In the genomic region with DNA sequence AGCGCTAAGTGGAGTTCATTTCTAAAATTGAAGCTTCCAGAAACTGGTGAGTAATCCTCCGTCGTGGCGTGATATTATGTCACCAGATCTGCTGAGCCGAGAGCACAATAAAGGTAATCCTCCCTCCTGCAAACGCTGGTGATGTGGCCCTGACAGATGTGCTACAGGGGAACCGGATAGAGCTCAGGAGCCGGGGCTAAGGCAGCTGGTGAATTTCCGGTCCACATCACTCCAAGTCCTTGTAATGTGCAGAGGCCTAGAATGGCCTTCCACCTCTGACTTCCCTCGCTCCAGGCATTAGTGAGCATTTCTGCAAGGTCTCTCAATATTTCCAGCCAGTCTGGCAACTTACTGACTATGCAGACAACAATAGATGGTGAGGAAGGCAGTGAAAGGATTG, we compare ENCODE assay signal across 24 mouse cellular contexts.
DNase-seq lines count a peak whose midpoint lies in the region; ATAC-seq lines count a peak whose summit lies in the region.
"Had no signal": no experiment of that assay in that cellular context is flagged by ENCODE, and none has a peak within 500 bp of the region (broad histone marks: within the 10 kb centered on the region; RNA-seq: fewer than 3 reads in every experiment).

No protein-coding gene starts in this region.

- intact Hi-C loops in left cerebral cortex, postnatal 4 days (cut with DNase I) = no loop called here

- no peak overlapping the region for H3K9ac ChIP-seq in limb, embryonic 12.5 days (replicated peaks)
- H3K9ac ChIP-seq: embryonic facial prominence, embryonic 13.5 days; embryonic facial prominence, embryonic 15.5 days; forebrain, embryonic 12.5 days had no signal

- DNase-seq in brain, adult 2 months (ENCODE audit: low read depth, low spot score) = peak; percentile 37
- DNase-seq in embryonic facial prominence, embryonic 10.5 days (ENCODE audit: low spot score) = peak; percentile 37
- no peak for DNase-seq in limb, embryonic 10.5 days (ENCODE audit: low spot score)
- DNase-seq in adipocyte (ENCODE audit: low spot score) = no peak
- DNase-seq in left cerebral cortex, postnatal 4 days = no peak
- DNase-seq: adrenal gland, adult 8-10 months; adrenal gland, postnatal 14 days; adrenal gland, postnatal 36 days; cerebellum, adult 11 months; cerebellum, adult 18-20 months; cerebellum, adult 8-10 months; cerebellum, adult 9-11 months; cerebellum, postnatal 14 days; cerebellum, postnatal 36 days; embryo, embryonic 11 days had no signal

- H3K27me3 ChIP-seq in embryonic facial prominence, embryonic 10.5 days (replicated peaks; ENCODE audit: low read depth, poor library complexity, severe bottlenecking) = no peaks in the 10 kb centered on the region
- no peaks in the 10 kb centered on the region for H3K27me3 ChIP-seq in limb, embryonic 10.5 days (ENCODE audit: low read depth, poor library complexity, severe bottlenecking)
- H3K27me3 ChIP-seq in limb, embryonic 12.5 days = no peaks in the 10 kb centered on the region; the same call in 1 of the 2 replicates
- H3K27me3 ChIP-seq: forebrain, embryonic 12.5 days had no signal

- no peaks in the 10 kb centered on the region for H3K9me3 ChIP-seq in embryonic facial prominence, embryonic 10.5 days
- no peaks in the 10 kb centered on the region for H3K9me3 ChIP-seq in limb, embryonic 10.5 days (replicated peaks)
- H3K9me3 ChIP-seq in limb, embryonic 12.5 days = 0 out of 2 replicates have a peak, but pooled peaks cover 3% of the 10 kb centered on the region
- H3K9me3 ChIP-seq: embryonic facial prominence, embryonic 13.5 days; embryonic facial prominence, embryonic 15.5 days; forebrain, embryonic 10.5 days; forebrain, embryonic 12.5 days had no signal

- H3K36me3 ChIP-seq in embryonic facial prominence, embryonic 10.5 days (replicated peaks) = no peaks in the 10 kb centered on the region
- H3K36me3 ChIP-seq in limb, embryonic 10.5 days = no peaks in the 10 kb centered on the region
- H3K36me3 ChIP-seq in limb, embryonic 12.5 days = no peaks in the 10 kb centered on the region
- H3K36me3 ChIP-seq: embryonic facial prominence, embryonic 13.5 days; embryonic facial prominence, embryonic 15.5 days; forebrain, embryonic 10.5 days; forebrain, embryonic 12.5 days had no signal

- peak; percentile 56; the same call in 1 of the 2 replicates for ATAC-seq in limb, embryonic 12.5 days (ENCODE audit: insufficient number of reproducible peaks, insufficient read depth, low FRiP score, low TSS enrichment, low read depth)
- ATAC-seq in granulocyte monocyte progenitor cell, adult 5-6 weeks (replicated peaks; ENCODE audit: poor library complexity, severe bottlenecking) = no peak
- ATAC-seq: forebrain, embryonic 14.5 days; forebrain, embryonic 16.5 days had no signal

- H3K4me1 ChIP-seq in embryonic facial prominence, embryonic 10.5 days = peaks cover 27% of the 10 kb centered on the region
- peaks cover 16% of the 10 kb centered on the region; the same call in 1 of the 2 replicates for H3K4me1 ChIP-seq in limb, embryonic 10.5 days
- H3K4me1 ChIP-seq in limb, embryonic 12.5 days (replicated peaks) = peaks cover 11% of the 10 kb centered on the region
- H3K4me1 ChIP-seq: forebrain, embryonic 12.5 days had no signal

- no peak overlapping the region for H3K27ac ChIP-seq in embryonic facial prominence, embryonic 10.5 days (replicated peaks)
- H3K27ac ChIP-seq in limb, embryonic 10.5 days = peak overlapping the region; percentile 42; the same call in 1 of the 2 replicates
- H3K27ac ChIP-seq in limb, embryonic 12.5 days = no peak overlapping the region
- H3K27ac ChIP-seq: embryonic facial prominence, embryonic 13.5 days; embryonic facial prominence, embryonic 15.5 days; forebrain, embryonic 10.5 days; forebrain, embryonic 12.5 days had no signal

- 72% methylated on average over 10 of the region's 10 CpGs for WGBS in embryonic facial prominence, embryonic 10.5 days
- WGBS in limb, embryonic 10.5 days = 71% methylated on average over 10 of the region's 10 CpGs
- 38% methylated on average over 10 of the region's 10 CpGs for WGBS in limb, embryonic 12.5 days

- no peak overlapping the region for H3K4me3 ChIP-seq in embryonic facial prominence, embryonic 10.5 days
- H3K4me3 ChIP-seq in limb, embryonic 10.5 days = no peak overlapping the region
- no peak overlapping the region for H3K4me3 ChIP-seq in limb, embryonic 12.5 days (replicated peaks)
- H3K4me3 ChIP-seq: embryonic facial prominence, embryonic 13.5 days; embryonic facial prominence, embryonic 15.5 days; erythroblast, embryonic 14.5 days; forebrain, embryonic 10.5 days; forebrain, embryonic 12.5 days had no signal

- no peak overlapping the region for H3K4me2 ChIP-seq in limb, embryonic 12.5 days
- H3K4me2 ChIP-seq: embryonic facial prominence, embryonic 13.5 days; embryonic facial prominence, embryonic 15.5 days; forebrain, embryonic 12.5 days had no signal

Comparison
In these comparisons a context has a peak if more than half of its experiments do, and no peak if none do; other contexts are left out.
1. DNase-seq: peak in brain, adult 2 months (single experiment) and embryonic facial prominence, embryonic 10.5 days (single experiment); none in limb, embryonic 10.5 days (single experiment), adipocyte (single experiment) and left cerebral cortex, postnatal 4 days (single experiment).